In the genomic region with DNA sequence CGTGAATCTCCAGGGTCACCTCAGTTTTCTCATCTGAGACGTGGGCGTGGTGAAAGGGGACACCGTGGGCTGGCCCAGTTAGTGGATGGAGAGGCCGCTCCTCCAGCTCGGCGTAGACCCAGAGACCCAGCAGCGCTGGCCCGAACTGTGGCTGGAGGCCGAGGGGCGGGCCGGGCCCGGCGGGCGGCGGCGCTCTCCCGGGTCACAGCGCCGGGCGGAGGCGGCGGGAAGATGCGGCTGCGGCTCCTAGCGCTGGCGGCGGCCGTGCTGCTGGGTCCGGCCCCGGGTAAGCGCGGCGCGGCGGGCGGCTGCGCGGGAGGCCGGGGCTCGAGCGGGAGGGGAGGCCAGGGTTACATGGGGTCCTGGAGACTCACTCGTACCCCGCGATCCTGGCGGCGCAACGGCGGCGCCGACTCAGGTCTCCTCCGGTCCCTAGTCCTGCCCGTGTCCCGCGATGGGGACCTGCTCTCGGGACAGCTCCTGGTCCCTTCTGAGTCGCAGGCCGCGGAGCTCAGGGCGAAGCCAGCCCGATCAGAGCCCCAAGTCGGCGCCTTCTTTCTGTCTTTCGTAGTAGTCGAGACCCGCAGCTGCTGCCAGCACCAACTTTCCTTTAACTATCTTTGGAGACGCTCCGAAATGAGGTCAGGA, we compare ENCODE assay signal across 7 mouse cellular contexts. TPM values are rescaled to one million over a fixed set of nuclear protein-coding genes. Genes with fewer than 3 reads are reported as not detected.
A peak's percentile ranks its signal among the peaks of the same experiment; 100 is the strongest.
DNase-seq lines count a peak whose midpoint lies in the region; ATAC-seq and TF ChIP-seq lines count a peak whose summit lies in the region.

A gene (plus strand): TSS at position 76 of the 648 bp plus-strand sequence.

- DNase-seq in cerebellum, adult 11 months = peak; percentile 6
- DNase-seq in urinary bladder, postnatal 4 days (ENCODE audit: low spot score in 2 of 2) = peak; percentile 75 to 83

- no peaks in the 10 kb centered on the region for H3K9me3 ChIP-seq in heart, embryonic 12.5 days (replicated peaks)
- H3K9me3 ChIP-seq in kidney, embryonic 15.5 days (replicated peaks) = no peaks in the 10 kb centered on the region
- no peaks in the 10 kb centered on the region for H3K9me3 ChIP-seq in liver, embryonic 12.5 days (replicated peaks)
- no peaks in the 10 kb centered on the region for H3K9me3 ChIP-seq in neural tube, embryonic 14.5 days (ENCODE audit: control insufficient read depth, low read length)

- H3K27ac ChIP-seq in embryonic fibroblast, embryonic 13.5 days (ENCODE audit: insufficient read depth, low read length) = no peak within 1 kb of the TSS
- H3K27ac ChIP-seq in heart, embryonic 12.5 days (ENCODE audit: poor library complexity, severe bottlenecking) = peak within 1 kb of the TSS; percentile 1; the same call in 1 of the 2 replicates
- peak within 1 kb of the TSS; percentile 69 for H3K27ac ChIP-seq in kidney, embryonic 15.5 days
- no peak within 1 kb of the TSS for H3K27ac ChIP-seq in liver, embryonic 12.5 days
- H3K27ac ChIP-seq in neural tube, embryonic 14.5 days (ENCODE audit: low read depth, low read length) = no peak within 1 kb of the TSS

- peak; percentile 69 for ATAC-seq in heart, embryonic 12.5 days (ENCODE audit: insufficient number of reproducible peaks, low FRiP score)
- ATAC-seq in kidney, embryonic 15.5 days (replicated peaks; ENCODE audit: low FRiP score) = peak; percentile 82
- peak; percentile 24; the same call in 1 of the 2 replicates for ATAC-seq in liver, embryonic 12.5 days
- peak; percentile 83 for ATAC-seq in neural tube, embryonic 14.5 days (ENCODE audit: low read depth)

- WGBS in heart, embryonic 12.5 days = 1% methylated on average over 63 of the region's 68 CpGs
- under 1% methylated on average over 50 of the region's 68 CpGs for WGBS in kidney, embryonic 15.5 days
- WGBS in liver, embryonic 12.5 days (ENCODE audit: insufficient replicate concordance) = 1% methylated on average over 67 of the region's 68 CpGs
- WGBS in neural tube, embryonic 14.5 days = 1% methylated on average over 51 of the region's 68 CpGs

- TF ChIP-seq CTCF in embryonic fibroblast, embryonic 13.5 days (IDR thresholded peaks at IDR 0.05; ENCODE audit: borderline replicate concordance, insufficient read depth, low read length) = no peak

- no peak; the same call in 1 of the 2 replicates for TF ChIP-seq POLR2A in embryonic fibroblast, embryonic 13.5 days (IDR thresholded peaks at IDR 0.05; ENCODE audit: low read depth, low read length)

- peak within 1 kb of the TSS; percentile 84 for H3K4me2 ChIP-seq in heart, embryonic 12.5 days
- peak within 1 kb of the TSS; percentile 88 for H3K4me2 ChIP-seq in kidney, embryonic 15.5 days
- H3K4me2 ChIP-seq in liver, embryonic 12.5 days = peak within 1 kb of the TSS; percentile 54
- peak within 1 kb of the TSS; percentile 94 for H3K4me2 ChIP-seq in neural tube, embryonic 14.5 days (ENCODE audit: low read depth, low read length)

- peaks cover 3% of the 10 kb centered on the region; the same call in 1 of the 2 replicates for H3K27me3 ChIP-seq in heart, embryonic 12.5 days (replicated peaks)
- H3K27me3 ChIP-seq in kidney, embryonic 15.5 days = peaks cover 24% of the 10 kb centered on the region; the same call in 1 of the 2 replicates
- H3K27me3 ChIP-seq in liver, embryonic 12.5 days (replicated peaks) = peaks cover 47% of the 10 kb centered on the region
- no peaks in the 10 kb centered on the region for H3K27me3 ChIP-seq in neural tube, embryonic 14.5 days (ENCODE audit: control insufficient read depth, insufficient read depth, low read length)

- H3K36me3 ChIP-seq in heart, embryonic 12.5 days = no peaks in the 10 kb centered on the region
- H3K36me3 ChIP-seq in kidney, embryonic 15.5 days = no peaks in the 10 kb centered on the region
- no peaks in the 10 kb centered on the region for H3K36me3 ChIP-seq in liver, embryonic 12.5 days
- no peaks in the 10 kb centered on the region for H3K36me3 ChIP-seq in neural tube, embryonic 14.5 days (ENCODE audit: control insufficient read depth, insufficient read depth, low read length)

- peak within 1 kb of the TSS; percentile 79 for H3K9ac ChIP-seq in heart, embryonic 12.5 days
- H3K9ac ChIP-seq in kidney, embryonic 15.5 days = peak within 1 kb of the TSS; percentile 60
- peak within 1 kb of the TSS; percentile 48 for H3K9ac ChIP-seq in liver, embryonic 12.5 days
- peak within 1 kb of the TSS; percentile 68 for H3K9ac ChIP-seq in neural tube, embryonic 14.5 days (replicated peaks; ENCODE audit: low read depth, low read length)

- H3K4me1 ChIP-seq in embryonic fibroblast, embryonic 13.5 days (ENCODE audit: control insufficient read depth, insufficient read depth, low read length) = no peaks in the 10 kb centered on the region
- peaks cover 47% of the 10 kb centered on the region for H3K4me1 ChIP-seq in heart, embryonic 12.5 days (replicated peaks)
- peaks cover 49% of the 10 kb centered on the region for H3K4me1 ChIP-seq in kidney, embryonic 15.5 days
- peaks cover 11% of the 10 kb centered on the region; the same call in 1 of the 2 replicates for H3K4me1 ChIP-seq in liver, embryonic 12.5 days
- 0 out of 2 replicates have a peak, but pooled peaks cover 4% of the 10 kb centered on the region for H3K4me1 ChIP-seq in neural tube, embryonic 14.5 days (ENCODE audit: control insufficient read depth, insufficient read depth, low read length)

- H3K4me3 ChIP-seq in embryonic fibroblast, embryonic 13.5 days (ENCODE audit: insufficient read depth, low read length) = peak within 1 kb of the TSS; percentile 36
- H3K4me3 ChIP-seq in heart, embryonic 12.5 days = peak within 1 kb of the TSS; percentile 63
- peak within 1 kb of the TSS; percentile 59 for H3K4me3 ChIP-seq in kidney, embryonic 15.5 days (replicated peaks)
- peak within 1 kb of the TSS; percentile 50 for H3K4me3 ChIP-seq in liver, embryonic 12.5 days
- H3K4me3 ChIP-seq in neural tube, embryonic 14.5 days (ENCODE audit: low read depth, low read length) = peak within 1 kb of the TSS; percentile 46

RNA-seq across cellular contexts. Expression of the gene that starts here (rescaled TPM):
- polyA plus RNA-seq in embryonic fibroblast, embryonic 13.5 days (2011; ENCODE audit: insufficient read length, low read depth, missing spikeins) = 1.1 and 3.9 TPM in 2 replicates
- polyA plus RNA-seq in heart, embryonic 12.5 days (2016; fragmentation: Nextera tagmentation; extraction: Ambion mirVana) = 14.7 and 15.1 TPM in 2 replicates
- polyA plus RNA-seq in kidney, embryonic 15.5 days (2015; fragmentation: Nextera tagmentation; extraction: Ambion mirVana) = 35.8 and 39.7 TPM in 2 replicates
- 3.9 and 4.4 TPM in 2 replicates for polyA plus RNA-seq in liver, embryonic 12.5 days (2016; fragmentation: Nextera tagmentation; extraction: Ambion mirVana)
- polyA plus RNA-seq in neural tube, embryonic 14.5 days (2014; fragmentation: Nextera tagmentation; extraction: Ambion mirVana) = 5.2 and 13.6 TPM in 2 replicates

Comparison
In these comparisons a context has a peak if more than half of its experiments do, and no peak if none do; other contexts are left out.
1. H3K27ac ChIP-seq: peak in heart, embryonic 12.5 days (single experiment) and kidney, embryonic 15.5 days (single experiment); none in embryonic fibroblast, embryonic 13.5 days (single experiment), liver, embryonic 12.5 days (single experiment) and neural tube, embryonic 14.5 days (single experiment).
2. ATAC-seq: peak in every context shown above with its lines; median percentile 83 in neural tube, embryonic 14.5 days; 82 in kidney, embryonic 15.5 days; 69 in heart, embryonic 12.5 days; 24 in liver, embryonic 12.5 days.
3. Peak in every context shown above with its lines, with median percentiles within 50 percentile points of each other: H3K4me3 ChIP-seq, H3K4me2 ChIP-seq and H3K9ac ChIP-seq.